Mouse (Mus musculus): ENCODE measurements around the gene Atl1.

Atl1 gene

GRCm38 (mm10) chr12:70015936-70016335 lies 123.5 kb downstream of the Atl1 start:
- no peak for DNase-seq (ENCODE audit: low spot score)

Measured in ovary, adult 18-20 months (tissue).